Mouse (Mus musculus) liver, postnatal 0 days (tissue): ENCODE data around the gene Lrch4.

Experiments used
- CTCF ChIP-seq: sonication (generic); IDR thresholded peaks from 2 replicates; pipeline ENCODE4 v1.5.1; 2016; ENCODE audit warnings: antibody characterized with exemption, low read depth
- EP300 ChIP-seq: IDR thresholded peaks from 2 replicates; pipeline ENCODE4 v1.6.1; 2016; ENCODE audit warnings: antibody characterized with exemption, low read depth, mild to moderate bottlenecking

- TF ChIP-seq CTCF (no peak), EP300 (no peak)
These were observed 4.9 kb upstream of the Lrch4 start for GRCm38 (mm10) chr5:137623937-137624530.
